Mouse (Mus musculus) liver, adult 2 months (tissue): ENCODE results near the gene Hsd3b1. TPM values are rescaled to one million over a fixed set of nuclear protein-coding genes. Genes with fewer than 3 reads are reported as not detected.

Source experiments
- DNase-seq: peaks from one replicate; pipeline ENCODE4 v3.0.0-alpha.2; 2011; ENCODE audit warnings: low read depth, low spot score; ENCODE audit errors: extremely low read depth
- H3K27ac ChIP-seq: fragments of 200-500 bp; replicated peaks from 2 replicates; pipeline ENCODE4 v1.5.1; 2012; ENCODE audit warnings: low read depth, mild to moderate bottlenecking, control low read depth, inconsistent platforms, low read length; ENCODE audit not compliant: insufficient read depth
- H3K27me3 ChIP-seq: fragments of 200-500 bp; 2 replicates; pipeline ENCODE4 v1.6.1; 2012; ENCODE audit warnings: mild to moderate bottlenecking, moderate library complexity, low read length, inconsistent platforms; ENCODE audit not compliant: control insufficient read depth, insufficient read depth
- H3K36me3 ChIP-seq: fragments of 200-500 bp; 2 replicates; pipeline ENCODE4 v1.6.1; 2012; ENCODE audit warnings: low read length, inconsistent platforms; ENCODE audit not compliant: control insufficient read depth, insufficient read depth
- H3K4me1 ChIP-seq: fragments of 200-500 bp; 2 replicates; pipeline ENCODE4 v1.6.1; 2011; ENCODE audit warnings: low read length; ENCODE audit not compliant: control insufficient read depth, insufficient read depth
- H3K4me3 ChIP-seq: fragments of 200-500 bp; 2 replicates; pipeline ENCODE4 v1.5.1; 2011; ENCODE audit warnings: low read depth, mild to moderate bottlenecking, control low read depth, low read length, moderate library complexity; ENCODE audit not compliant: insufficient read depth
- H3K79me2 ChIP-seq: fragments of 200-500 bp; 2 replicates; pipeline ENCODE4 v1.6.1; 2012; ENCODE audit warnings: inconsistent platforms, mild to moderate bottlenecking, low read length, moderate library complexity; ENCODE audit not compliant: control insufficient read depth, insufficient read depth
- H3K9ac ChIP-seq: fragments of 200-500 bp; 2 replicates; pipeline ENCODE4 v1.6.1; 2012; ENCODE audit warnings: low read depth, mild to moderate bottlenecking, control low read depth, inconsistent platforms, low read length
- CTCF ChIP-seq: fragments of 200-500 bp; IDR thresholded peaks from 2 replicates; pipeline ENCODE4 v1.5.1; 2011; ENCODE audit warnings: low read depth, low read length, control low read depth
- POLR2A ChIP-seq: fragments of 200-500 bp; IDR thresholded peaks from 2 replicates; pipeline ENCODE4 v1.6.1; 2011; ENCODE audit warnings: low read length, control low read depth; ENCODE audit not compliant: insufficient read depth; ENCODE audit errors: extremely low read depth
- WGBS: fragments of 180-500 bp; shearing (Covaris S2); methylation state at CpG from one replicate; pipeline ENCODE4 v1.1.7; 2018; 5-methylcytosine and 5-hydroxymethylcytosine counted together
- polyA plus RNA-seq: library from polyadenylated mRNA; depleted of rRNA; stranded (reverse); fragments of >200 nt; gene quantifications from 2 replicates; pipeline ENCODE4 v1.2.3, GENCODE M21; 2012
- total RNA-seq: library from RNA; depleted of rRNA; stranded (reverse); fragments of >200 nt; gene quantifications from 2 replicates; pipeline ENCODE4 v1.2.3, GENCODE M21; 2014

Hsd3b1 gene
- total and polyA plus RNA-seq, 2 experiments, result 0.46 to 0.65 TPM

GRCm38 (mm10) chr3:98880831-98881230 is 21.2 kb upstream of the Hsd3b1 start:
- Histone ChIP-seq H3K4me1 (no peaks in the 10 kb centered on the region), H3K27me3 (peaks cover 7% of the 10 kb centered on the region; the same call in 1 of the 2 replicates), H3K36me3 (no peaks in the 10 kb centered on the region), H3K27ac (no peak overlapping the region), H3K4me3 (no peak overlapping the region), H3K9ac (no peak overlapping the region), H3K79me2 (no peaks in the 10 kb centered on the region)
- DNase-seq, result no peak
- WGBS, result 89% methylated on average over 2 of the region's 2 CpGs
- TF ChIP-seq CTCF, result no peak
- TF ChIP-seq POLR2A, result no peak

DNA sequence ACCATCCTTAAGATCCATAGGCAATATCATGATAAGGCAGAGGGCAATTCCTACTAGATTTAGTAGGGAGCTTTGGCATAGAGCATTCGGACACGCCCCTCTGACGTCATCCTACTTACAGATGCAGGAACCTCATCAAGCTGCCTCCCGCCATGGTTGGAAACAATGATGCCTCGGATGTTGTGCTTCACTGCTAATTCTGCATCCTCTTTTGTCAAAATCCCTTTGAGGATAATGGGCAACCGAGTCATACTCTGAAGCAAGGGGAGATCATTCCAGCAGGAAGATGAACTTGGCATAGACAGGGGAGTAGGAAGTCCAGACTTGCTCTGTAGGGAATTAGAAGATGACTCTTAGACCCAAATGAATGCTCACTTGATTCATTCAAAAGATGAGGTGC is 20.6 kb upstream of the Hsd3b1 start:
- H3K79me2 ChIP-seq, result no peaks in the 10 kb centered on the region
- DNase-seq, result no peak
- no peak overlapping the region for H3K9ac ChIP-seq
- no peaks in the 10 kb centered on the region for H3K4me1 ChIP-seq
- H3K36me3 ChIP-seq, result no peaks in the 10 kb centered on the region
- 83% methylated on average over 6 of the region's 6 CpGs for WGBS
- H3K27ac ChIP-seq, result no peak overlapping the region
- TF ChIP-seq CTCF (no peak), POLR2A (no peak)
- peaks cover 7% of the 10 kb centered on the region; the same call in 1 of the 2 replicates for H3K27me3 ChIP-seq
- no peak overlapping the region for H3K4me3 ChIP-seq

DNA sequence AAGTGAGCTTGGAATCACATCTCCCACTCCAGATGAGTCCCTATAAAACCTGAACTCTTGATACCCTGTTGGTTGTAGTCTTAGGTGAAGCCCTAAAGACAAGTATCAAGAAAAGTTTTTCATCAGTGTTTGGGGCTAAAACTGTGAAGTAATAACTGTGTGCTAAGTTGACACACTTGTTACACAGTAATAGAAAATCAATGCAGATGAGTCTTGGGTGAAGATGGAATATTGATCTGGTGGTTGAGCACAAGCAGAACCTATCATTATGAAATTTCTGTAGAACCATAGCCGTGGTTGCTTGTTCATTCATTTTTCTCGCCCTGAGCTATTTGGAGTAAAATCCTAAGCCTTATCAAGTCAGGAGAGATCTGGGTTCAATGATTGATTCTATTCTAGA is 8.6 kb upstream of the Hsd3b1 start:
- no peaks in the 10 kb centered on the region for H3K79me2 ChIP-seq
- no peak overlapping the region for H3K4me3 ChIP-seq
- TF ChIP-seq CTCF (no peak), POLR2A (no peak)
- no peaks in the 10 kb centered on the region; the same call in 1 of the 2 replicates for H3K4me1 ChIP-seq
- H3K27ac ChIP-seq, result no peak overlapping the region
- no peak overlapping the region for H3K9ac ChIP-seq
- peak; percentile 81 for DNase-seq
- WGBS, result 19% methylated on average over 2 of the region's 2 CpGs
- H3K36me3 ChIP-seq, result no peaks in the 10 kb centered on the region
- no peaks in the 10 kb centered on the region; the same call in 1 of the 2 replicates for H3K27me3 ChIP-seq

DNA sequence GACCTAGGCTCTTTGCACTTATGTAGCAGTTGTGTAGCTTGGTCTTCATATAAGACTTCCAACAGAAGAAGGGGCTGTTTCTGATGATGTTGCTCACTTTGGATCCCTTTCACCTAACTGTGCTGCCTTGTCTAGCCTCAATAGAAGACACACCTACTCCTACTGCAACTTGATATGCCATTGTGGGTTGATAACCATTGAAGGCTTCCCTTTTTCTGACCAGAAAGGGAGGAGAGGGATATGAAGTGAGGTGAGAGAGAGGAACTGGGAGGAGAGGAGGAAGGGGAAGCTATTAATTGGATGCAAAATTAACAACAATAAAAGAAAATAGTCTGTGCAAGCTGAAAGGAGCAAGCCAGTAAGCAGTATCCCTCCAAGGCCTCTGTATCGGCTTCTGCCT is 3.2 kb upstream of the Hsd3b1 start:
- DNase-seq, result no peak
- TF ChIP-seq CTCF, result no peak
- TF ChIP-seq POLR2A, result no peak
- WGBS, result 96% methylated on average over 1 of the region's 1 CpGs
- H3K27ac ChIP-seq, result no peak overlapping the region
- peaks cover 7% of the 10 kb centered on the region for H3K4me1 ChIP-seq
- no peak overlapping the region for H3K9ac ChIP-seq
- H3K79me2 ChIP-seq, result no peaks in the 10 kb centered on the region
- peaks cover 4% of the 10 kb centered on the region; the same call in 1 of the 2 replicates for H3K27me3 ChIP-seq
- no peaks in the 10 kb centered on the region for H3K36me3 ChIP-seq
- no peak overlapping the region for H3K4me3 ChIP-seq

- Histone ChIP-seq H3K9ac (no peak overlapping the region), H3K27ac (no peak overlapping the region), H3K27me3 (peaks cover 4% of the 10 kb centered on the region; the same call in 1 of the 2 replicates), H3K4me1 (peaks cover 10% of the 10 kb centered on the region), H3K4me3 (no peak overlapping the region), H3K36me3 (no peaks in the 10 kb centered on the region), H3K79me2 (no peaks in the 10 kb centered on the region)
- 51% methylated on average over 2 of the region's 2 CpGs for WGBS
- TF ChIP-seq CTCF (no peak), POLR2A (no peak)
- DNase-seq, result no peak
These were observed 1.5 kb downstream of the Hsd3b1 start for GRCm38 (mm10) chr3:98858051-98858450.

DNA sequence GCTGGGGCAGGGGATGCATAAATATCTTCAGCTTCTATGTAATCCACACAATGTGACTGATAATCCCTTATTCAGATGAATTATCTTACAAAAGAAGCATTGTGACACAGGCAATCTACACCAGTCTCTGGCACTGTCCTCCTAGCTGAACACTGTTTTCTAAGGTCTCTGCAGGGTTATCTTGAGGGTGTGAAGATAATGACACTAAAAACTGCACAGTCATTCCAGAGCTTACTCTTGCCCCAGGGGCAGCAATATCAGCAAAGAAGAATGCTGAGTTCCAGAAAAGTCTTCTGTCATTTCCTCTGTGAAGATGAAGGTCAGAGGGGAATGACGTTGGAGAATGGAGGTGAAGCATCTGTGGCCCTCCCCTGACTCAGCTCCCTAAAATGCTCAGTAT is 2.7 kb downstream of the Hsd3b1 start:
- TF ChIP-seq POLR2A (no peak), CTCF (no peak)
- Histone ChIP-seq H3K4me1 (peaks cover 11% of the 10 kb centered on the region), H3K27me3 (peaks cover under 1% of the 10 kb centered on the region; the same call in 1 of the 2 replicates), H3K9ac (no peak overlapping the region), H3K27ac (no peak overlapping the region), H3K4me3 (no peak overlapping the region), H3K36me3 (no peaks in the 10 kb centered on the region), H3K79me2 (no peaks in the 10 kb centered on the region)
- 68% methylated on average over 1 of the region's 1 CpGs for WGBS
- no peak for DNase-seq
